9 mouse cellular contexts compared by ENCODE assay signal in genomic region chr11:119156481-119157254, GRCm38 (mm10).
A peak's percentile ranks its signal among the peaks of the same experiment; 100 is the strongest.
DNase-seq lines count a peak whose midpoint lies in the region; ATAC-seq and TF ChIP-seq lines count a peak whose summit lies in the region.
"Had no signal": no experiment of that assay in that cellular context is flagged by ENCODE, and none has a peak within 500 bp of the region (broad histone marks: within the 10 kb centered on the region; RNA-seq: fewer than 3 reads in every experiment).

No protein-coding gene starts in this region.

- intact Hi-C loops in left cerebral cortex, postnatal 36 days (cut with DNase I): no loop called here

- no peak for ATAC-seq in embryonic facial prominence, embryonic 14.5 days (ENCODE audit: low read depth)
- ATAC-seq in midbrain, embryonic 12.5 days (ENCODE audit: low FRiP score, low read depth): peak; percentile 55
- ATAC-seq: liver, postnatal 0 days had no signal

- TF ChIP-seq CTCF in kidney, adult 2 months (conservative IDR thresholded peaks at IDR 0.05; ENCODE audit: insufficient read depth, insufficient read length, low read depth, low read length): no peak

- no peak overlapping the region for H3K4me3 ChIP-seq in embryonic facial prominence, embryonic 14.5 days (ENCODE audit: low read depth, low read length)
- H3K4me3 ChIP-seq in kidney, adult 2 months (ENCODE audit: insufficient read depth, low read depth, low read length): no peak overlapping the region
- peak overlapping the region; percentile 15; the same call in 1 of the 2 replicates for H3K4me3 ChIP-seq in midbrain, embryonic 12.5 days

- DNase-seq in embryo, embryonic 10 days (ENCODE audit: low spot score): peak; percentile 69
- DNase-seq in embryonic facial prominence, embryonic 14.5 days (ENCODE audit: low spot score): peak; percentile 55
- peak; percentile 68 for DNase-seq in kidney, adult 2 months
- DNase-seq in ovary, postnatal 36 days (ENCODE audit: low spot score): no peak
- DNase-seq in right cerebral cortex, adult 2 months (ENCODE audit: low spot score in 2 of 2): no peak
- no peak for DNase-seq in left cerebral cortex, postnatal 36 days (ENCODE audit: low spot score in 2 of 2)
- DNase-seq: heart, postnatal 4 days; liver, postnatal 0 days had no signal

- H3K36me3 ChIP-seq in embryonic facial prominence, embryonic 14.5 days (ENCODE audit: control insufficient read depth, insufficient read depth, low read length): peaks cover 34% of the 10 kb centered on the region
- H3K36me3 ChIP-seq in kidney, adult 2 months (ENCODE audit: control insufficient read depth, insufficient read depth, low read length): no peaks in the 10 kb centered on the region
- peaks cover 36% of the 10 kb centered on the region for H3K36me3 ChIP-seq in midbrain, embryonic 12.5 days

- no peaks in the 10 kb centered on the region for H3K9me3 ChIP-seq in embryonic facial prominence, embryonic 14.5 days (ENCODE audit: control insufficient read depth, low read length)
- no peaks in the 10 kb centered on the region for H3K9me3 ChIP-seq in midbrain, embryonic 12.5 days

- peak overlapping the region; percentile 4; the same call in 1 of the 2 replicates for H3K9ac ChIP-seq in embryonic facial prominence, embryonic 14.5 days (ENCODE audit: low read depth, low read length)
- H3K9ac ChIP-seq in midbrain, embryonic 12.5 days (replicated peaks): peak overlapping the region; percentile 47
- H3K9ac ChIP-seq: liver, postnatal 0 days had no signal

- peaks cover 26% of the 10 kb centered on the region for H3K4me1 ChIP-seq in embryonic facial prominence, embryonic 14.5 days (ENCODE audit: control insufficient read depth, insufficient read depth, low read length)
- H3K4me1 ChIP-seq in kidney, adult 2 months (ENCODE audit: control insufficient read depth, insufficient read depth, low read length): peaks cover 4% of the 10 kb centered on the region
- peaks cover 57% of the 10 kb centered on the region for H3K4me1 ChIP-seq in midbrain, embryonic 12.5 days

- no peak overlapping the region for H3K27ac ChIP-seq in embryonic facial prominence, embryonic 14.5 days (replicated peaks; ENCODE audit: low read depth, low read length)
- H3K27ac ChIP-seq in kidney, adult 2 months (ENCODE audit: insufficient read depth, low read depth, low read length): peak overlapping the region; percentile 15; the same call in 1 of the 2 replicates
- peak overlapping the region; percentile 92 for H3K27ac ChIP-seq in midbrain, embryonic 12.5 days (replicated peaks)

- H3K27me3 ChIP-seq in embryonic facial prominence, embryonic 14.5 days (replicated peaks; ENCODE audit: control insufficient read depth, insufficient read depth, low read length): no peaks in the 10 kb centered on the region; the same call in 1 of the 2 replicates
- no peaks in the 10 kb centered on the region for H3K27me3 ChIP-seq in kidney, adult 2 months (replicated peaks; ENCODE audit: control insufficient read depth, insufficient read depth, low read length)
- peaks cover 18% of the 10 kb centered on the region for H3K27me3 ChIP-seq in midbrain, embryonic 12.5 days

- TF ChIP-seq POLR2A in kidney, adult 2 months (IDR thresholded peaks at IDR 0.05; ENCODE audit: low read depth, low read length): no peak

- peak overlapping the region; percentile 34 for H3K4me2 ChIP-seq in embryonic facial prominence, embryonic 14.5 days (ENCODE audit: low read depth, low read length)
- peak overlapping the region; percentile 47 for H3K4me2 ChIP-seq in midbrain, embryonic 12.5 days (replicated peaks)

- WGBS in embryonic facial prominence, embryonic 14.5 days: 33% methylated on average over 23 of the region's 24 CpGs
- 55% methylated on average over 24 of the region's 24 CpGs for WGBS in kidney, adult 2 months
- 8% methylated on average over 23 of the region's 24 CpGs for WGBS in midbrain, embryonic 12.5 days

Comparison
In these comparisons a context has a peak if more than half of its experiments do, and no peak if none do; other contexts are left out.
1. DNase-seq: peak in embryo, embryonic 10 days (single experiment), embryonic facial prominence, embryonic 14.5 days (single experiment) and kidney, adult 2 months (single experiment); none in ovary, postnatal 36 days (single experiment), right cerebral cortex, adult 2 months (0 of 2) and left cerebral cortex, postnatal 36 days (0 of 2).